Mouse (Mus musculus) cerebellum, postnatal 14 days (tissue): ENCODE data around the gene Slc33a1.

Source experiments
- DNase-seq, 2 experiments: peaks; one replicate each; pipeline ENCODE4 v3.0.0; 2021; ENCODE audit warnings: mixed read lengths in 2 of 2

Gene Slc33a1

GRCm38 (mm10) chr3:63897177-63897576 lies 67.4 kb downstream of the Slc33a1 start:
- no peak for DNase-seq

GRCm38 (mm10) chr3:63896303-63896702 lies 68.3 kb downstream of the Slc33a1 start:
- no peak for DNase-seq

GRCm38 (mm10) chr3:63895786-63896185 lies 68.8 kb downstream of the Slc33a1 start:
- DNase-seq, result no peak

GRCm38 (mm10) chr3:63893677-63894076 lies 70.9 kb downstream of the Slc33a1 start:
- no peak for DNase-seq

GRCm38 (mm10) chr3:63892154-63892553 lies 72.4 kb downstream of the Slc33a1 start:
- no peak for DNase-seq
